Mouse (Mus musculus) stomach, embryonic 14.5 days (tissue): ENCODE results near the gene Dclk2. TPM values are rescaled to one million over a fixed set of nuclear protein-coding genes. Genes with fewer than 3 reads are reported as not detected.

ENCODE experiments used
- ATAC-seq: fragments of 200-750 bp; cut with Nextera tagmentation; 2 replicates; pipeline ENCODE4 v1.8.0; 2017; ENCODE audit warnings: low read depth, moderate TSS enrichment; ENCODE audit not compliant: insufficient number of reproducible peaks, insufficient read depth, low FRiP score
- H3K27ac ChIP-seq: fragments of 300-500 bp; sonication (generic); 2 replicates; pipeline ENCODE4 v1.5.1; 2014; ENCODE audit warnings: mild to moderate bottlenecking, low read length, moderate library complexity, mixed read lengths
- H3K27me3 ChIP-seq: fragments of 300-500 bp; sonication (generic); 2 replicates; pipeline ENCODE4 v1.6.1; 2014; ENCODE audit warnings: low read length, control low read depth, mixed read lengths; ENCODE audit not compliant: control insufficient read depth, insufficient read depth
- H3K36me3 ChIP-seq: fragments of 300-500 bp; sonication (generic); 2 replicates; pipeline ENCODE4 v1.6.1; 2014; ENCODE audit warnings: mild to moderate bottlenecking, control low read depth, low read length, moderate library complexity, mixed read lengths; ENCODE audit not compliant: control insufficient read depth, insufficient read depth
- H3K4me1 ChIP-seq: fragments of 300-500 bp; sonication (generic); 2 replicates; pipeline ENCODE4 v1.6.1; 2014; ENCODE audit warnings: low read length, control low read depth, mixed read lengths; ENCODE audit not compliant: control insufficient read depth, insufficient read depth
- H3K4me2 ChIP-seq: fragments of 300-500 bp; sonication (generic); replicated peaks from 2 replicates; pipeline ENCODE4 v1.6.1; 2014; ENCODE audit warnings: low read depth, low read length, control low read depth
- H3K4me3 ChIP-seq: fragments of 300-500 bp; sonication (generic); 2 replicates; pipeline ENCODE4 v1.5.1; 2014; ENCODE audit warnings: low read depth, low read length, control low read depth
- H3K9ac ChIP-seq: fragments of 300-500 bp; sonication (generic); replicated peaks from 2 replicates; pipeline ENCODE4 v1.6.1; 2014; ENCODE audit warnings: low read depth, mild to moderate bottlenecking, control low read depth, low read length, moderate library complexity, mixed read lengths
- H3K9me3 ChIP-seq: fragments of 300-500 bp; sonication (generic); 2 replicates; pipeline ENCODE4 v1.6.1; 2016; ENCODE audit warnings: low read depth, low read length, control low read depth; ENCODE audit not compliant: control insufficient read depth
- WGBS: fragments of 180-500 bp; shearing (Covaris S2); extraction: QIAGEN DNeasy Blood & Tissue Kit; methylation state at CpG from one replicate; pipeline ENCODE4 v1.1.7; 2014; 5-methylcytosine and 5-hydroxymethylcytosine counted together
- polyA plus RNA-seq: library from polyadenylated mRNA; unstranded; fragments of >200 nt; fragmentation: Nextera tagmentation; extraction: Ambion mirVana; gene quantifications from 2 replicates; pipeline ENCODE4 v1.2.1, GENCODE M21; 2014

The Dclk2 gene
- polyA plus RNA-seq: 6.7 and 8.1 TPM in 2 replicates

GRCm38 (mm10) chr3:86920343-86921083, at the start of gene Dclk2:
TSS of gene Dclk2 (minus strand) at chr3:86920852.
- H3K4me1 ChIP-seq: no peaks in the 10 kb centered on the region
- under 1% methylated on average over 87 of the region's 91 CpGs for WGBS

GRCm38 (mm10) chr3:86962665-86963435, 42.2 kb upstream of the Dclk2 start:
- Histone ChIP-seq H3K36me3 (no peaks in the 10 kb centered on the region), H3K4me3 (no peak overlapping the region), H3K4me1 (no peaks in the 10 kb centered on the region), H3K27me3 (no peaks in the 10 kb centered on the region), H3K9ac (no peak overlapping the region), H3K9me3 (no peaks in the 10 kb centered on the region), H3K4me2 (no peak overlapping the region), H3K27ac (no peak overlapping the region)
- ATAC-seq: no peak
- 86% methylated on average over 17 of the region's 17 CpGs for WGBS

More at GRCm38 (mm10) chr3:86920343-86921083, at the start of gene Dclk2:
- Histone ChIP-seq H3K27me3 (peaks cover 8% of the 10 kb centered on the region; the same call in 1 of the 2 replicates), H3K4me2 (peak within 1 kb of the TSS; percentile 73), H3K36me3 (no peaks in the 10 kb centered on the region), H3K9ac (peak within 1 kb of the TSS; percentile 65), H3K9me3 (no peaks in the 10 kb centered on the region), H3K27ac (no peak within 1 kb of the TSS), H3K4me3 (peak within 1 kb of the TSS; percentile 78)
- ATAC-seq: peak; percentile 77

GRCm38 (mm10) chr3:86961395-86961669, 40.7 kb upstream of the Dclk2 start:
- Histone ChIP-seq H3K4me3 (no peak overlapping the region), H3K27ac (no peak overlapping the region), H3K36me3 (no peaks in the 10 kb centered on the region), H3K27me3 (no peaks in the 10 kb centered on the region), H3K4me2 (no peak overlapping the region), H3K9me3 (no peaks in the 10 kb centered on the region), H3K9ac (no peak overlapping the region), H3K4me1 (no peaks in the 10 kb centered on the region)
- 81% methylated on average over 2 of the region's 2 CpGs for WGBS
- no peak for ATAC-seq

GRCm38 (mm10) chr3:86960656-86961394, 40.2 kb upstream of the Dclk2 start:
- ATAC-seq: no peak
- Histone ChIP-seq H3K4me1 (no peaks in the 10 kb centered on the region), H3K9ac (no peak overlapping the region), H3K27ac (no peak overlapping the region), H3K4me2 (no peak overlapping the region), H3K27me3 (no peaks in the 10 kb centered on the region), H3K36me3 (no peaks in the 10 kb centered on the region), H3K9me3 (no peaks in the 10 kb centered on the region), H3K4me3 (no peak overlapping the region)
- WGBS: 83% methylated on average over 17 of the region's 17 CpGs

GRCm38 (mm10) chr3:86959088-86959487, 38.4 kb upstream of the Dclk2 start:
- Histone ChIP-seq H3K4me3 (no peak overlapping the region), H3K27me3 (no peaks in the 10 kb centered on the region), H3K9ac (no peak overlapping the region), H3K27ac (no peak overlapping the region), H3K36me3 (no peaks in the 10 kb centered on the region), H3K4me2 (no peak overlapping the region), H3K4me1 (no peaks in the 10 kb centered on the region), H3K9me3 (no peaks in the 10 kb centered on the region)
- ATAC-seq: no peak
- 86% methylated on average over 7 of the region's 7 CpGs for WGBS

- H3K4me1 ChIP-seq: no peaks in the 10 kb centered on the region
These were observed 34.7 kb upstream of the Dclk2 start for GRCm38 (mm10) chr3:86955376-86955775.

GRCm38 (mm10) chr3:86954521-86954920, 33.9 kb upstream of the Dclk2 start:
- Histone ChIP-seq H3K4me1 (no peaks in the 10 kb centered on the region), H3K4me3 (no peak overlapping the region), H3K4me2 (no peak overlapping the region), H3K27me3 (no peaks in the 10 kb centered on the region), H3K36me3 (no peaks in the 10 kb centered on the region), H3K9ac (no peak overlapping the region), H3K27ac (no peak overlapping the region), H3K9me3 (no peaks in the 10 kb centered on the region)
- 38% methylated on average over 1 of the region's 1 CpGs for WGBS
- ATAC-seq: no peak

More at GRCm38 (mm10) chr3:86955376-86955775, 34.7 kb upstream of the Dclk2 start:
- H3K36me3 ChIP-seq: no peaks in the 10 kb centered on the region
- ATAC-seq: no peak
- H3K4me2 ChIP-seq: no peak overlapping the region
- no peaks in the 10 kb centered on the region for H3K27me3 ChIP-seq
- no peaks in the 10 kb centered on the region for H3K9me3 ChIP-seq
- no peak overlapping the region for H3K4me3 ChIP-seq
- no peak overlapping the region for H3K27ac ChIP-seq
- WGBS: 14% methylated on average over 4 of the region's 4 CpGs
- H3K9ac ChIP-seq: no peak overlapping the region

GRCm38 (mm10) chr3:86953819-86954218, 33.2 kb upstream of the Dclk2 start:
- Histone ChIP-seq H3K36me3 (no peaks in the 10 kb centered on the region), H3K9ac (no peak overlapping the region), H3K4me3 (no peak overlapping the region), H3K4me1 (no peaks in the 10 kb centered on the region), H3K27me3 (no peaks in the 10 kb centered on the region), H3K9me3 (no peaks in the 10 kb centered on the region), H3K27ac (no peak overlapping the region), H3K4me2 (no peak overlapping the region)
- 85% methylated on average over 4 of the region's 4 CpGs for WGBS
- ATAC-seq: no peak
